Mouse (Mus musculus) C2C12 (cell line): Measurements from ENCODE around the gene Ccrl2. TPM values are rescaled to one million over a fixed set of nuclear protein-coding genes. Genes with fewer than 3 reads are reported as not detected.

ENCODE experiments used
- H3K27me3 ChIP-seq: one replicate; pipeline ENCODE4 v1.6.1; 2011; ENCODE audit not compliant: control insufficient read depth, insufficient read depth, insufficient read length
- H3K36me3 ChIP-seq: one replicate; pipeline ENCODE4 v1.6.1; 2011; ENCODE audit not compliant: control insufficient read depth, insufficient read depth
- H3K4me3 ChIP-seq: one replicate; pipeline ENCODE4 v1.5.1; 2011; ENCODE audit warnings: mild to moderate bottlenecking, control low read depth; ENCODE audit not compliant: poor library complexity, insufficient read depth, severe bottlenecking
- H3K79me2 ChIP-seq: one replicate; pipeline ENCODE4 v1.6.1; 2011; ENCODE audit not compliant: control insufficient read depth, insufficient read depth
- H3K79me3 ChIP-seq: one replicate; pipeline ENCODE4 v1.6.1; 2011; ENCODE audit warnings: low read depth, control low read depth
- H3ac ChIP-seq: one replicate; pipeline ENCODE3; 2011; ENCODE audit warnings: low read depth; ENCODE audit not compliant: control insufficient read depth, insufficient read length
- CEBPB ChIP-seq: IDR thresholded peaks from one replicate; pipeline ENCODE4 v1.6.1; 2011; ENCODE audit warnings: low read depth, mild to moderate bottlenecking, control low read depth, moderate library complexity
- CTCF ChIP-seq: IDR thresholded peaks from one replicate; pipeline ENCODE4 v1.5.1; 2011; ENCODE audit not compliant: control insufficient read depth, insufficient read depth, insufficient read length
- FOSL1 ChIP-seq: IDR thresholded peaks from one replicate; pipeline ENCODE4 v1.8.0; 2011; ENCODE audit warnings: mild to moderate bottlenecking, low read length; ENCODE audit not compliant: poor library complexity, insufficient read depth, severe bottlenecking
- MAX ChIP-seq: IDR thresholded peaks from one replicate; pipeline ENCODE4 v1.6.1; 2011; ENCODE audit warnings: mild to moderate bottlenecking, control low read depth
- MYOD1 ChIP-seq: IDR thresholded peaks from one replicate; pipeline ENCODE4 v1.6.1; 2011; ENCODE audit warnings: low read depth; ENCODE audit not compliant: control insufficient read depth, insufficient read length
- MYOG ChIP-seq: IDR thresholded peaks from one replicate; pipeline ENCODE4 v1.6.1; 2011; ENCODE audit not compliant: control insufficient read depth, insufficient read length; ENCODE audit errors: extremely low read depth
- USF1 ChIP-seq: IDR thresholded peaks from one replicate; pipeline ENCODE4 v1.6.1; 2011; ENCODE audit warnings: low read depth, mild to moderate bottlenecking, control low read depth, moderate library complexity
- polyA plus RNA-seq: library from polyadenylated mRNA; unstranded; fragments of >200 nt; fragmentation: generic; extraction: Trizol; gene quantifications from one replicate; pipeline ENCODE4 v1.2.1, GENCODE M21; 2012; ENCODE audit warnings: missing spikeins

Gene Ccrl2
- polyA plus RNA-seq, 1 experiment = not detected

DNA sequence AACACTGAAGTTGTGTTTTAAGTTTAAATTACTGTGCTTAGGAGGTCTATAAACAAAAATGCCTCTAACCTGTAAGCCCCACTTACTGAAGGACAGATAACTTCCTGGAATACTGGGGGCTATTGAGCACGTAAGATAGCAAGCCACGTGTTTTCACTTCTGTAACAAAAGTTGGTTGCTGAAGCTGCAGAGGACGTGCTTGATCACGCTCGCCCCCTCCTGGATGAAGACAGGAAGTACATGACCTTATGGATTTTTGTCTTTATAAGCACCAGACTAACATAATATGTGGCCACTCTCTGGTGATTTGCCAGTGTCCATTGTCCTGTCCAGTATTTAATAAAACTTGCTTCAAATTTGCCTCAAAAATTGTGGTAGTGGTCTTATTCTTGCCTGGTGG is 20.4 kb upstream of the Ccrl2 start:
- Histone ChIP-seq H3ac (no peak overlapping the region), H3K79me2 (no peaks in the 10 kb centered on the region)
- TF ChIP-seq MAX (no peak), CEBPB (no peak), CTCF (peak; percentile 3)

DNA sequence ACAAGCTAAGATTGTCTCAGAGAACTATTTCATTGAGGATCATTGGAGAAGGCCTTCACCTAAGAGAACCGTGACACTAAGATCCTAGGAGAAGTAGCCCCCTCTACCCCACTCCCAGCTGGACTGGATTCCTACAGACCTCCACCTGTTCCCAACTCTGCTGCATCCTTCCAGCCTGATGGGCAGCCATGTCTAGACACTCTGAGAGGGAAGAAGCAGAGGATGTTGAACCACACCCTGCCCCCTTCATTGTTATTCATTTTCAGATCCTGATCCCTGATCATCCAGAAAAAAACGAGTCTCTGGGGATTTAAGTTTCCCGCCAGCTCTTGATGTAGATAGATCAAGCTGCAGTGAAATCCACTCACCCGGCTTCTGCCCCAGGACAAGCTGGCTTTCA is 15.7 kb upstream of the Ccrl2 start:
- H3K4me3 ChIP-seq = no peak overlapping the region
- TF ChIP-seq MYOD1 (no peak), CTCF (no peak), CEBPB (no peak), MYOG (no peak), FOSL1 (no peak), USF1 (no peak), MAX (no peak)
- no peaks in the 10 kb centered on the region for H3K79me2 ChIP-seq
- peaks cover 3% of the 10 kb centered on the region for H3K27me3 ChIP-seq
- no peaks in the 10 kb centered on the region for H3K36me3 ChIP-seq
- H3K79me3 ChIP-seq = no peaks in the 10 kb centered on the region
- H3ac ChIP-seq = no peak overlapping the region

More for the DNA sequence above, 20.4 kb upstream of the Ccrl2 start:
- Histone ChIP-seq H3K79me3 (no peaks in the 10 kb centered on the region), H3K27me3 (no peaks in the 10 kb centered on the region), H3K36me3 (no peaks in the 10 kb centered on the region), H3K4me3 (no peak overlapping the region)

DNA sequence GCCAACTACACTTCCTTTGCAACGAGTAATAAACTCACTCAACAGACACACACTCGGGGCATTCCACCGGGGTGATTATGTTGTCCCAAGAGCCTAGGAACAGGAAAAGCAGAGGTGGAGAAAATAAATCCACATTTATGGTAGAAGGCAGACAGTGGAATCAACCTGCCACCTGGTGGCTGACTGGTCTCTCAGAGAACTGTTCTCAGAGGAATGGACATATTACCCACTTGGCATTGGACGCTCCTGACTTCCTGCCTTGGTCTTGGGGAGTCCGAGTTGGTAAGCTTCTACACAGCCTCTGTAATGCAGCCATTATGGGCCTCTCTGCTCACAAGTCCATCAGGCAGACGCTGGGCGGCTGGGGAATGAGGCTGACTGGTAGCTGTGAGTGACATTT is 14.9 kb upstream of the Ccrl2 start:
- no peak for TF ChIP-seq CEBPB
- TF ChIP-seq MYOG = no peak
- no peak for TF ChIP-seq MYOD1
- no peak for TF ChIP-seq USF1
- TF ChIP-seq CTCF = no peak
- TF ChIP-seq FOSL1 = no peak
- TF ChIP-seq MAX = no peak
- H3K36me3 ChIP-seq = no peaks in the 10 kb centered on the region
- H3K27me3 ChIP-seq = peaks cover 3% of the 10 kb centered on the region
- H3K79me3 ChIP-seq = no peaks in the 10 kb centered on the region
- H3K79me2 ChIP-seq = no peaks in the 10 kb centered on the region
- no peak overlapping the region for H3K4me3 ChIP-seq
- no peak overlapping the region for H3ac ChIP-seq

DNA sequence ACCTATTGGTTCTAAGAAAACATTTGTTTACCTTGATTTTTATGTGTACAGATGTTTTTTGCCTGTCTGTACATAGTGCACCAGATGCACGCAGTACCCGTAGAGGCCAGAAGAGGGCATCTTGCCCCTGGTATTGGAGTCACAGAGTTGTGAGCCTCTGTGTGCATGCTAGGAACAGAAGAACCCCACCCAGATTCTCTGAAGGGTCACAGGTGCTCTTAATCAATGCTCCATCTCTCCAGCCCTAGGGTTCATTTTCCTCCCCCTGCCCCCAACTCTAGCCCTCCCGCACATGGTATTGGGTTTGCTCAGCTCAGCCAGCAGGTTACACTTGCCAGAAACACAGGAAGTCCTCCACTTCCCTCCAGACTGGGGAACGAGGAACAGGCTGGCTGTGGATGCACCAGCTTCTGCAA is 13.2 kb upstream of the Ccrl2 start:
- TF ChIP-seq FOSL1 (no peak), CEBPB (no peak), MYOD1 (no peak), MAX (no peak), MYOG (no peak), USF1 (no peak), CTCF (peak; percentile 29)
- Histone ChIP-seq H3K27me3 (peaks cover 3% of the 10 kb centered on the region), H3K79me2 (no peaks in the 10 kb centered on the region), H3K79me3 (no peaks in the 10 kb centered on the region), H3ac (no peak overlapping the region), H3K4me3 (no peak overlapping the region), H3K36me3 (no peaks in the 10 kb centered on the region)

DNA sequence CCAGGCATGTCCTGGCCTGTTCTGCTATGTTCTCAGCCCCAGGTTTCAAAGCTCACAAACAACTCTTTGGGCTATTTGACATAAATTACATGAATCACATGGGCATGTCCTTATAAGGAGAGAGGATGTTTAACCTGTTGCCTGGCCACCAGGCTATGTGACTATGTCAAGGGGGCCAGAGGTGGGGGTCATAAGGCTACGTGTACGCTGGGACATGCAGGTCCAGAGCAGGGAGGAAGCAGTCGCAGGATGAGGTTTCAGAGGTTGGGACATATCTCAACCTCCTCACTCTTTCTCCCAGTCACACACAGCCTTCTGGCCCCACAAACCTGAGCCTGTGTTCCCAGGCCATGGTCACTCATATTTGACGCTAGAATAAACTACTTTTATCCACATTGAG is 9.7 kb upstream of the Ccrl2 start:
- TF ChIP-seq FOSL1 (no peak), CEBPB (no peak), USF1 (no peak), MAX (no peak), CTCF (no peak), MYOG (no peak), MYOD1 (no peak)
- no peak overlapping the region for H3ac ChIP-seq
- H3K4me3 ChIP-seq = no peak overlapping the region
- no peaks in the 10 kb centered on the region for H3K36me3 ChIP-seq
- H3K79me3 ChIP-seq = no peaks in the 10 kb centered on the region
- H3K79me2 ChIP-seq = no peaks in the 10 kb centered on the region
- H3K27me3 ChIP-seq = peaks cover 3% of the 10 kb centered on the region

DNA sequence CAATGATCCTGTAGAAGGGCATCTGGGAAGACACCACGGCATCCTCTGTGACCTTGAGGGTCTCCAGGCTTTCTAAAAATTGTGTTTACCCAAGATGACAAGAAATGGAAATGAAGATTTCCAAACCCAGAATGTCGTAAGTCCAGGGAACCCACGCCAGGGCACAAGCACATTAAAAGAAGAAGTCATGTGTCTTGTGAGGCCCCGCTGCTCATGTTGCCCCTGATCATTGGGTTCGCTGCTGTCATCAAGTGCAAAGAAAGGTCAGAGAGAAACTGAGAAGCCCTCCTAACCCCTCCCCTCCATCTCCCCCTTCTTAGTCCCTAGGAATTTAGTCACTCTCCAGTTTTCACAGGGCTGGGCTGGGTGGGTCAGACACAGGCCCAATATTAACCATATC is 5.5 kb upstream of the Ccrl2 start:
- Histone ChIP-seq H3K79me3 (no peaks in the 10 kb centered on the region), H3K79me2 (no peaks in the 10 kb centered on the region), H3ac (no peak overlapping the region), H3K27me3 (no peaks in the 10 kb centered on the region), H3K36me3 (no peaks in the 10 kb centered on the region), H3K4me3 (no peak overlapping the region)
- TF ChIP-seq FOSL1 (no peak), MYOD1 (no peak)

DNA sequence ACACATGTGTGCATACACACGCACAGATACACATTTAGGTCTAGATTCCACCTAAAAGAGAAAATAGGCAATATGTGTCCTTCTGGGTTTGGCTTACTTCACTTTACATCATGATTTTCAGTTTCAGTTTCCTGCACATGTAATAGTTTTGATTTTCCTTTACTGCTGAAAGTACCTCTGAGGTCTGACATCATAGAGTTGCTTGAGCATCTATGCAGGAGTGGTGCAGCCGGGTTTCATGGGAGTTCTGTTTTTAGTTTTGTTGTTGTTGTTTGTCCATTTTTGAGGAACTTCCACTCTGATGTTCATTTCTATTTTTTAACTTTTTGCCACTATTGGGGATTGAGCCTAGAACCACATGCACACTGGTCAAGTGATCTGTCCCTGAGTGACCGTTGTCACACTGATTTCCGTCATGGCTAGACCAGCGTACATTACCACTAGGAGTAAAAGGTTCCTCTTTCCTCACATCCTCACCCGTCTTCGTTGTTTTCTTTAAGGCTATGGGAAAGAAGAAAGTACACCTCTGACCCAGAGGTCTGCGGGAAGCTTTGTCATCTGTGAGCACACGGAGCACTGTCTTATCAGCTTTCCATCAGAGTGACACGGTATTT is 1.7 kb upstream of the Ccrl2 start:
- no peak for TF ChIP-seq CEBPB
- Histone ChIP-seq H3K36me3 (no peaks in the 10 kb centered on the region), H3ac (no peak overlapping the region), H3K4me3 (no peak overlapping the region), H3K27me3 (no peaks in the 10 kb centered on the region), H3K79me3 (no peaks in the 10 kb centered on the region), H3K79me2 (no peaks in the 10 kb centered on the region)
